ENCODE assay signal across 21 mouse cellular contexts in the genomic region with DNA sequence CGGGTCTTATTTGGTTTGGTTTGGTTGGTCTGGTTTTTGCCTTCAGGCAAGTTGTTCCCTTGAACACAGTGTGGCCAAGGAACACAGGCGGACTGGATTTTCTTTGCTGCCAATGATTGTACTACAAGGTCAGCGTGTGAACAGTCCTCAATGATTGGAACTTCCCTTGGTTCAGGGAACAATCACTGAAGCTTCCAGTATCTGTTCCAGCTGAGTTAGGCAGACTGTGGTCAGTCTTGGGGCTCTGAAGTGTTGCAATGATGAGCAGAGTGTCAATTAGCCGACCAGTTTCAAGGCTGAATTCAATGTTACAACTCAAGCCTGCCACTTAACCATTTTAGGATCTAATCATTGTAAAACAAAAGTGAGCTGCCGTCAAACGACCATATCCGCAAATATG.
A peak's percentile ranks its signal among the peaks of the same experiment; 100 is the strongest.
DNase-seq lines count a peak whose midpoint lies in the region; ATAC-seq and TF ChIP-seq lines count a peak whose summit lies in the region.
"Had no signal": no experiment of that assay in that cellular context is flagged by ENCODE, and none has a peak within 500 bp of the region (broad histone marks: within the 10 kb centered on the region; RNA-seq: fewer than 3 reads in every experiment).

No protein-coding gene starts in this region.

- no peak overlapping the region for H3K27ac ChIP-seq in kidney, embryonic 15.5 days
- H3K27ac ChIP-seq in liver, postnatal 0 days (ENCODE audit: low read depth), result peak overlapping the region; percentile 84
- H3K27ac ChIP-seq: embryonic facial prominence, embryonic 10.5 days; embryonic facial prominence, embryonic 12.5 days; forebrain, embryonic 13.5 days; forebrain, embryonic 15.5 days had no signal

- H3K4me3 ChIP-seq in kidney, embryonic 15.5 days (replicated peaks), result no peak overlapping the region
- no peak overlapping the region for H3K4me3 ChIP-seq in liver, postnatal 0 days (ENCODE audit: low read depth, low read length)
- H3K4me3 ChIP-seq: embryonic facial prominence, embryonic 10.5 days; embryonic facial prominence, embryonic 12.5 days; forebrain, embryonic 13.5 days; forebrain, embryonic 15.5 days had no signal

- no peak for TF ChIP-seq CTCF in liver, postnatal 0 days (IDR thresholded peaks at IDR 0.05; ENCODE audit: low read depth)

- TF ChIP-seq EP300 in liver, postnatal 0 days (IDR thresholded peaks at IDR 0.05; ENCODE audit: low read depth), result no peak

- H3K36me3 ChIP-seq in kidney, embryonic 15.5 days, result no peaks in the 10 kb centered on the region
- no peaks in the 10 kb centered on the region for H3K36me3 ChIP-seq in liver, postnatal 0 days (replicated peaks; ENCODE audit: insufficient read depth, low read length)
- H3K36me3 ChIP-seq: embryonic facial prominence, embryonic 10.5 days; embryonic facial prominence, embryonic 12.5 days; forebrain, embryonic 15.5 days; G1E had no signal

- no peak overlapping the region for H3K9ac ChIP-seq in kidney, embryonic 15.5 days
- H3K9ac ChIP-seq in liver, postnatal 0 days (replicated peaks), result no peak overlapping the region
- H3K9ac ChIP-seq: embryonic facial prominence, embryonic 12.5 days; forebrain, embryonic 13.5 days; forebrain, embryonic 15.5 days; forebrain, postnatal 0 days had no signal

- DNase-seq in adrenal gland, adult 2 months, result peak; percentile 19
- DNase-seq in adrenal gland, postnatal 14 days, result no peak
- DNase-seq in kidney, adult 9 months, result peak; percentile 11
- no peak for DNase-seq in liver, postnatal 0 days
- no peak for DNase-seq in liver
- DNase-seq: B cell, adult 2 months; cerebellum, adult 11-12 months; cerebellum, adult 2 months; cerebellum, adult 9-10 months; cerebellum, postnatal 10 days; cerebellum, postnatal 25 days; forebrain, postnatal 0 days had no signal

- ATAC-seq in kidney, embryonic 15.5 days (replicated peaks; ENCODE audit: low FRiP score), result no peak
- ATAC-seq in liver, postnatal 0 days, result no peak
- ATAC-seq: activated CD4-positive, CD25-positive, alpha-beta regulatory T cell, adult 4 months; CD4-positive, CD25-positive, alpha-beta regulatory T cell, adult 4 months; forebrain, embryonic 13.5 days; forebrain, embryonic 15.5 days; forebrain, postnatal 0 days; Patski had no signal

- H3K27me3 ChIP-seq in kidney, embryonic 15.5 days, result no peaks in the 10 kb centered on the region
- no peaks in the 10 kb centered on the region for H3K27me3 ChIP-seq in liver, postnatal 0 days (ENCODE audit: insufficient read depth, low read length)
- H3K27me3 ChIP-seq: embryonic facial prominence, embryonic 12.5 days; forebrain, embryonic 13.5 days; forebrain, embryonic 15.5 days; Patski had no signal

- H3K4me1 ChIP-seq in kidney, embryonic 15.5 days, result no peaks in the 10 kb centered on the region
- no peaks in the 10 kb centered on the region for H3K4me1 ChIP-seq in liver, postnatal 0 days (ENCODE audit: insufficient read depth)
- H3K4me1 ChIP-seq: embryonic facial prominence, embryonic 10.5 days; embryonic facial prominence, embryonic 12.5 days; forebrain, embryonic 13.5 days; forebrain, embryonic 15.5 days had no signal

- H3K9me3 ChIP-seq in kidney, embryonic 15.5 days (replicated peaks), result no peaks in the 10 kb centered on the region
- H3K9me3 ChIP-seq in liver, postnatal 0 days (ENCODE audit: low read length), result no peaks in the 10 kb centered on the region
- H3K9me3 ChIP-seq: embryonic facial prominence, embryonic 10.5 days; embryonic facial prominence, embryonic 12.5 days; forebrain, embryonic 13.5 days; forebrain, embryonic 15.5 days had no signal

- WGBS in kidney, embryonic 15.5 days, result 82% methylated on average over 7 of the region's 7 CpGs
- WGBS in liver, postnatal 0 days (ENCODE audit: insufficient replicate concordance), result 61% methylated on average over 7 of the region's 7 CpGs

- H3K4me2 ChIP-seq in kidney, embryonic 15.5 days, result no peak overlapping the region
- H3K4me2 ChIP-seq in liver, postnatal 0 days (ENCODE audit: low read depth, low read length), result no peak overlapping the region
- H3K4me2 ChIP-seq: embryonic facial prominence, embryonic 12.5 days; forebrain, embryonic 13.5 days; forebrain, embryonic 15.5 days had no signal

Comparison
In these comparisons a context has a peak if more than half of its experiments do, and no peak if none do; other contexts are left out.
1. DNase-seq: peak in adrenal gland, adult 2 months (single experiment) and kidney, adult 9 months (single experiment); none in adrenal gland, postnatal 14 days (single experiment), liver, postnatal 0 days (single experiment) and liver (single experiment).